Mouse (Mus musculus) kidney, embryonic 15.5 days (tissue): ENCODE results near the gene Zfp652. TPM values are rescaled to one million over a fixed set of nuclear protein-coding genes. Genes with fewer than 3 reads are reported as not detected.

Experiments
- ATAC-seq: fragments of 200-750 bp; cut with Nextera tagmentation; replicated peaks from 2 replicates; pipeline ENCODE4 v1.8.0; 2017; ENCODE audit warnings: moderate TSS enrichment; ENCODE audit not compliant: low FRiP score
- H3K27ac ChIP-seq: fragments of 300-500 bp; sonication (generic); 2 replicates; pipeline ENCODE4 v1.5.1; 2015; ENCODE audit warnings: mild to moderate bottlenecking, inconsistent platforms
- H3K27me3 ChIP-seq: fragments of 300-500 bp; sonication (generic); 2 replicates; pipeline ENCODE4 v1.6.1; 2015; ENCODE audit warnings: inconsistent platforms
- H3K36me3 ChIP-seq: fragments of 300-500 bp; sonication (generic); 2 replicates; pipeline ENCODE4 v1.6.1; 2015; ENCODE audit warnings: inconsistent platforms
- H3K4me1 ChIP-seq: fragments of 300-500 bp; sonication (generic); 2 replicates; pipeline ENCODE4 v1.6.1; 2015; ENCODE audit warnings: inconsistent platforms
- H3K4me2 ChIP-seq: fragments of 300-500 bp; sonication (generic); 2 replicates; pipeline ENCODE4 v1.6.1; 2015; ENCODE audit warnings: moderate library complexity, mild to moderate bottlenecking, inconsistent platforms
- H3K4me3 ChIP-seq: fragments of 300-500 bp; sonication (generic); replicated peaks from 2 replicates; pipeline ENCODE4 v1.5.1; 2015; ENCODE audit warnings: mild to moderate bottlenecking, inconsistent platforms
- H3K9ac ChIP-seq: fragments of 300-500 bp; sonication (generic); 2 replicates; pipeline ENCODE4 v1.6.1; 2015; ENCODE audit warnings: mild to moderate bottlenecking, inconsistent platforms
- H3K9me3 ChIP-seq: fragments of 300-500 bp; sonication (generic); replicated peaks from 2 replicates; pipeline ENCODE4 v1.6.1; 2016; ENCODE audit warnings: inconsistent platforms
- WGBS: fragments of 180-500 bp; shearing (Covaris S2); methylation state at CpG from one replicate; pipeline ENCODE4 v1.1.7; 2015; ENCODE audit warnings: mixed read lengths; 5-methylcytosine and 5-hydroxymethylcytosine counted together
- polyA plus RNA-seq: library from polyadenylated mRNA; unstranded; fragments of >200 nt; fragmentation: Nextera tagmentation; extraction: Ambion mirVana; gene quantifications from 2 replicates; pipeline ENCODE4 v1.2.1, GENCODE M21; 2015

The Zfp652 gene
- polyA plus RNA-seq, 1 experiment from 2014 or later, result 22.3 TPM

DNA sequence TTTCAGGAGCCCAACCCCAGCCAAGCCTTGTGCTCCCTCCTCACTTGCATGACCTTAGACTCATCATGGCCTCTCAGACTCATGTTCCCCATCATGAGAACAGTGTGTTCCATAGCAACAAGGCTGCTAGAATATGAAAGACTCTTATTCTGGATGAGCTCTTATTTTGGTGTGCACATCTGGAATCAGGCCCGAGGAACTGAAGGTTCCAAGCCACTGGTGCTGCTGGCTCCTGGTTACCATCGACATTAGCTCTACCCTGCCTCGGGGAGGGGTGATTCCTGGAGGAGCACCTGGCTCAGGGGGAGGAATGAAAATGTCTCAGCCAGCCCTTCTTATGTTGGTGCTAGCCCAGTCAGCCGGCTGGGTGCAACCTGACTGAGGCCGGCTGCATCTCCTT lies 102.4 kb downstream of the Zfp652 start:
- Histone ChIP-seq H3K27ac (no peak overlapping the region), H3K27me3 (no peaks in the 10 kb centered on the region), H3K9ac (no peak overlapping the region), H3K4me1 (no peaks in the 10 kb centered on the region), H3K4me2 (no peak overlapping the region), H3K36me3 (no peaks in the 10 kb centered on the region), H3K4me3 (no peak overlapping the region), H3K9me3 (no peaks in the 10 kb centered on the region)
- WGBS, result 65% methylated on average over 5 of the region's 5 CpGs
- no peak for ATAC-seq

DNA sequence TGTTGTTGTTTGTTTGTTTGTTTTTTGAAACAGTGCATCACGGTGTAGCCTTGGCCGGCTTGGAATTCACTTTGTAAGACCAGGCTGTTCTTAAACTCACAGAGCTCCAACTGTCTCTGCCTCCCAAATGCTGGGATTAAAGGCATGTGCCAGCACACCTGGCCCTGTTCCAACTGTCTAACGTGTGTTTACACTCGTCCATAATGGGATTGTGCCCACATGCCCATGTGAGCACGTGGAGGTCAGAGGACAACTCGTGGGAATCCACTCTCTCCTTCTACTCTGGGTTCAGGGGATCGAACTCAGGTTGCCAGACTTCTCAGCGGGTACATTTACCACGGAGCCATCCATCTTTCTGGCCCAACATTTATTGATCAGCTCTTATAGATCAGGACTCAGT lies 102.9 kb downstream of the Zfp652 start:
- Histone ChIP-seq H3K36me3 (no peaks in the 10 kb centered on the region), H3K4me2 (no peak overlapping the region), H3K27ac (no peak overlapping the region), H3K9ac (no peak overlapping the region), H3K4me3 (no peak overlapping the region), H3K9me3 (no peaks in the 10 kb centered on the region), H3K4me1 (no peaks in the 10 kb centered on the region), H3K27me3 (no peaks in the 10 kb centered on the region)
- ATAC-seq, result no peak
- 81% methylated on average over 9 of the region's 9 CpGs for WGBS

DNA sequence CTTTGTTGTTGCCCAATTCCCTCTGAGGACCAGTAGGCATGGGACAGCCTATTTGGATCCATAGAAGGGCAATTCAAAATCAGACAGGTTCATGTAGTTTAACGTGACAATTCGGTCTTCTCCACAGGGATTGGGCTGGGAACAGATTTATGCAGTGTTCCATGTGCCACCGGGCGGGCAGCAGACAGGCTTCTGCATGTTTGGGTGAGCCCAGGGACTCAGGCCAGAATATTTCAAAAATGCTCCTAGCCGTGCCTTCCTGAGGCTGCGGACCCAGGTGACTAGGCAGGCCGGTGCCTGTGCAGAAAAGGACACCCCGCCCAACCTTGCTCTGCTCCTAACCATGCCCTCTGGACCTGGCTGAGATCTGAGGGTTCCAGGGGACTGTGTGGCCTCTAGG lies 106.7 kb downstream of the Zfp652 start:
- Histone ChIP-seq H3K27me3 (0 out of 2 replicates have a peak, but pooled peaks cover 11% of the 10 kb centered on the region), H3K4me1 (peaks cover 5% of the 10 kb centered on the region), H3K4me3 (no peak overlapping the region), H3K27ac (no peak overlapping the region), H3K9me3 (no peaks in the 10 kb centered on the region), H3K4me2 (no peak overlapping the region), H3K36me3 (no peaks in the 10 kb centered on the region), H3K9ac (no peak overlapping the region)
- ATAC-seq, result no peak
- 91% methylated on average over 8 of the region's 8 CpGs for WGBS

DNA sequence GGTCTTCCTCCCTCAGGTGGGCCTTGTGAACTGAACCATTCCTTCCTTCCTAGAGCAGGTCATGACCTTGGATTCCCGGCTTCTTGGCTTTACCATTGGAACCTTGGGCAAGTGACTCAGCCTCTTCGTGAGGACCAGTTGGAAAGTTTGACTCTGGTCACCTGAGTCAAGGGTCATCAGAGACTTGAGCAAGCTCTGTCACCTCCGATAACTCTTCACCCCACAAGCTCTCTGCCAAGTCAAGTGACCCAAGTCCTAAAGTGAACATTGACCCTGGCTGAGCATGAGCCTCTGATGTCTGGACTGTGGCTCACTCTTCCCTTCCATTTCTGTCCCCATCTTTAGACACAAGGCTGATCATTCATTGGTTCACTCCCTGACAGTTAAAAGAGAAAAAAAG lies 109.0 kb downstream of the Zfp652 start:
- 79% methylated on average over 3 of the region's 3 CpGs for WGBS
- H3K36me3 ChIP-seq, result no peaks in the 10 kb centered on the region
- H3K9ac ChIP-seq, result no peak overlapping the region
- no peak overlapping the region for H3K27ac ChIP-seq
- peaks cover 15% of the 10 kb centered on the region for H3K4me1 ChIP-seq
- H3K4me2 ChIP-seq, result no peak overlapping the region
- no peak overlapping the region for H3K4me3 ChIP-seq
- no peaks in the 10 kb centered on the region for H3K9me3 ChIP-seq
- peaks cover 27% of the 10 kb centered on the region for H3K27me3 ChIP-seq
- ATAC-seq, result no peak

DNA sequence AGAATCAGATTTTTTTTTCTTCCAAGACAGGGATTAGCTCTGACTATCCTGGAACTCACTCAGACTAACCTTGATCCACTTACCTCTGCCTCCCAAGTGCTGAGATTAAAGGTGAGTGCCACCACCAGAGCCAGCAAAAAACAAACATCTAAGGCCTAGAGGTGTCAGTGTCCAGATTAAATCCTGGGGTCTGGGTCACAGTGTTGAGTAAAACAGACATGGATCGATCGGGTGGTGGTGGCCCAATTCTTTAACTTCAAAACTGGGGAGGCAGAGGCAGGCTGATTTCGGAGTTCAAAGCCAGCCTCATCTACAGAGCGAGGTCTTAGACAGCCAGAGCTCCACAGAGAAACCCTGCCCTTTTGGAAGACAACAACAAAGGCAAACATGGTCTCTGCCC lies 110.0 kb downstream of the Zfp652 start:
- no peak overlapping the region for H3K27ac ChIP-seq
- no peak overlapping the region for H3K4me2 ChIP-seq
- 93% methylated on average over 4 of the region's 4 CpGs for WGBS
- H3K4me3 ChIP-seq, result no peak overlapping the region
- H3K9me3 ChIP-seq, result no peaks in the 10 kb centered on the region
- H3K36me3 ChIP-seq, result no peaks in the 10 kb centered on the region
- no peak overlapping the region for H3K9ac ChIP-seq
- H3K27me3 ChIP-seq, result peaks cover 37% of the 10 kb centered on the region
- peaks cover 15% of the 10 kb centered on the region for H3K4me1 ChIP-seq
- ATAC-seq, result no peak

DNA sequence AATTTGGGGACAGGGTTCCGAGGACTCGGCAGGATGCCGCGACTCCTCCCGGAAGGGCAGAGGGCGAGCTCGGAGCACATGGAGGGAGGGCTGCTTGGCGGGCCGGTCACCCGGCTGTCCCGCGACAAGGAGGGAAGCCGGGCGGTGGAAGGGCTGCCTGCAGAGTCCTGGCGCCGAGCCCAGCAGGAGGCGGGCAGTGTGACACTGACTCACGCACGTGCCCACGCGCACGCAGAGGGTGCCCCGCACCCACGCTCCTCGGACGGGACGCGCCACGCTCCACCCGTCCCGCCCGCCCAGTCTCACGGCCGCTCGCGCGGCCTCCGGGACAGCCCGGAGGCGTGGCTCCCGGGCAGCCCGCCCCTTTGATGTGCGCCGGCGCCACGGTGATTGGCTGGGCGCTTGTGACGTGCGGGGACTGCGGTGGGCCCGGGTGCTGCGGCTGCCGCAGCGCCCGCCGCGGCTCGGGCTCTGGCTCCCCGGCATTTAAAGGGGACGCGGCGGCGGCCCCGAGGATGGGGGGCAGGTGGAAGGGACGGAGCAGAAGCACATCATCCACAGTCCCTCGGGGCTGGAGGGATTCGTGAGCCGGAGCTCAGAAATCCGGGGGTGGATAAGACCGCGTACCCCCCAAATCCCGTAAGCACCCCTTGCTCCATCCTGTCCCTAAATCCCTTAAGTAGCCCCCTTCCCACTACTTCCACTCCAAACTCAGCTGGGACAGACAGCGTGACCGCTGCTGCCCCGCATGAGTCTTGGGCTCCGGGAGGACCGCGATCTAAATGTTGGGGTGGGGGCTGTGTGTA lies 111.8 kb downstream of the Zfp652 start, which contains the start of gene Phospho1:
Gene Phospho1 (plus strand): TSS at position 429 of the 806 bp plus-strand sequence.
- no peaks in the 10 kb centered on the region for H3K36me3 ChIP-seq
- peak within 1 kb of the TSS; percentile 67 for H3K4me3 ChIP-seq
- H3K27ac ChIP-seq, result 0 out of 2 replicates have a peak within 1 kb of the TSS, but pooled peaks have one; percentile 2
- WGBS, result under 1% methylated on average over 76 of the region's 78 CpGs
- H3K4me2 ChIP-seq, result peak within 1 kb of the TSS; percentile 95
- H3K4me1 ChIP-seq, result peaks cover 15% of the 10 kb centered on the region
- ATAC-seq, result peak; percentile 98
- H3K9me3 ChIP-seq, result no peaks in the 10 kb centered on the region
- peak within 1 kb of the TSS; percentile 61 for H3K9ac ChIP-seq
- H3K27me3 ChIP-seq, result peaks cover 54% of the 10 kb centered on the region

DNA sequence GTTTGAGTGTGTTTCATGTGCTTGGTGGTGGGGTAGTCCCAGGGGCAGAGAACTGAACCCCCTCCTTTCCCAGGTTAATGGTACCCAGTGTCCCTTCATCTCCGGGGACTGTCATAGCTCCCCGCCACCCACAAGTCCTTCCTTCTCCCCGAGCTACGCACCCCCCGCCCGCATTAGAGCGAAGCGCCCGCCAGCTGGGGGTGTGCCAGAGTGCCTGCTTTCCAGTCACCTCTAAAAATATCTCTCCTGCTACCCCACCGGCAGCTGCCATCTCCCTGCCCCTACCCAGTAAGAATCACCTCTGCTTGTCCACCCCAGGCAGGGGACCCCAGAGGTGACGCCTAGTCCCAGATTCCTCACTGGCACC lies 112.4 kb downstream of the Zfp652 start:
- peaks cover 15% of the 10 kb centered on the region for H3K4me1 ChIP-seq
- peak overlapping the region; percentile 67 for H3K4me3 ChIP-seq
- H3K9ac ChIP-seq, result peak overlapping the region; percentile 61
- WGBS, result 2% methylated on average over 11 of the region's 11 CpGs
- no peaks in the 10 kb centered on the region for H3K36me3 ChIP-seq
- H3K27me3 ChIP-seq, result peaks cover 60% of the 10 kb centered on the region
- ATAC-seq, result peak; percentile 13; the same call in 1 of the 2 replicates
- peak overlapping the region; percentile 95 for H3K4me2 ChIP-seq
- no peaks in the 10 kb centered on the region for H3K9me3 ChIP-seq
- H3K27ac ChIP-seq, result no peak overlapping the region

DNA sequence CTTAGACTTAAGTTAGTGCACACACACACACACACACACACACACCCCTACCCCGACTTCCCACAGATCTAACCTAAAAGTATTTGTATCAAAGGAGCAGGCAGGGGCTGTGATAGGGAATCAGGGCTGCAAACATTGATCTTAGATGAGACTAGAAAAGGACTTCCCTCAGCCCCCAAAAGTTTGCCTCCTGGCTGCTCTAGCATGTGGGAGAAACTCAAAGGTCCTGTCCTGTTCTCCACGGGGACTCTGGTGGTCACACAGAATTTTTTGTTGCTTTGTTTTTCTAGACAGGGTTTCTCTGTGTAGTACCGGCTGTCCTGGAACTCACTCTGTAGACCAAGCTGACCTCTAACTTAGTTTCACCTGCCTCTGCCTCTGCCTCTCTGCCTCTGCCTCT lies 113.2 kb downstream of the Zfp652 start:
- no peak overlapping the region for H3K9ac ChIP-seq
- peaks cover 68% of the 10 kb centered on the region for H3K27me3 ChIP-seq
- no peaks in the 10 kb centered on the region for H3K9me3 ChIP-seq
- no peak overlapping the region for H3K27ac ChIP-seq
- ATAC-seq, result no peak
- 0 out of 2 replicates have a peak overlapping the region, but pooled peaks have one; percentile 67 for H3K4me3 ChIP-seq
- no peaks in the 10 kb centered on the region for H3K36me3 ChIP-seq
- 37% methylated on average over 3 of the region's 3 CpGs for WGBS
- H3K4me1 ChIP-seq, result peaks cover 21% of the 10 kb centered on the region
- no peak overlapping the region for H3K4me2 ChIP-seq

DNA sequence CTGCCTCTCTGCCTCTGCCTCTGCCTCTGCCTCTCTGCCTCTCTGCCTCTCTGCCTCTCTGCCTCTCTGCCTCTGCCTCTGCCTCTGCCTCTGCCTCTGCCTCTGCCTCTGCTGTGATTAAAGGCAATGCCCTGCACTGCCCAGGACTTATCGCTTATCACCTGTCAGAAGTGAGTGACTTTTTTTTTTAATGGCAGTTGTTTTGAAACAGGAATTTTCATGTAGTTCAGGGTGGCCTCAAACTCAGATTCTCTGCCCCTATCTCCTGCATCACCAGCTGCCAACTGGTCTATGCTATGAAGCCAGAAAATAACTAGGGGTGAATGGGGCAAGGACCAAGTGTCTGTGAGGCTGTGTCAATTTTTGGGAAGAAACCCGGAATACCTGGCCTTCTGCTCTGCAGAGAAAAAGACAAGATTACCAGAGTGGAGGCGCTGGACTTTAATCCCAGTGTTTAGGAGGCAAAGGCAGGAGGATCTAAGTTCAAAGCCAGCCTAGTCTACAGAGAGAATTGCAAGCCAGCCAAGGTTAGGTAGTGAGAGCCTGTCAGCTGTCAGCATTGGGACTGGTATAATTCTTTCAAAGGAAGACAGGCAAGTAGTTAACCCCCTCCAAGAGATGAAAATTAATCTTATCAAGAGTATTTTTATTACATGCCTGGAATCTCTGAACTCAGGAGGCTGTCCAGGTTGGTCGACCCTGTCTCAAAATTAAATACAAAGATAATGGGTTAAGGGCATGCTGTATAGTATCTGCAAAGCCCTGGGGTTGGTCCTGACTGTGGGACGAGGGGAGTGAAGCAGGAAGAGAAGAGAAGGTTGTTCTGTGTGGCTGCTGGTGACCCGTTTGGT lies 114.1 kb downstream of the Zfp652 start:
- Histone ChIP-seq H3K9ac (no peak overlapping the region), H3K4me1 (peaks cover 30% of the 10 kb centered on the region), H3K9me3 (no peaks in the 10 kb centered on the region), H3K4me3 (no peak overlapping the region), H3K27ac (no peak overlapping the region), H3K27me3 (peaks cover 77% of the 10 kb centered on the region), H3K36me3 (no peaks in the 10 kb centered on the region), H3K4me2 (no peak overlapping the region)
- ATAC-seq, result no peak
- WGBS, result 59% methylated on average over 6 of the region's 6 CpGs

DNA sequence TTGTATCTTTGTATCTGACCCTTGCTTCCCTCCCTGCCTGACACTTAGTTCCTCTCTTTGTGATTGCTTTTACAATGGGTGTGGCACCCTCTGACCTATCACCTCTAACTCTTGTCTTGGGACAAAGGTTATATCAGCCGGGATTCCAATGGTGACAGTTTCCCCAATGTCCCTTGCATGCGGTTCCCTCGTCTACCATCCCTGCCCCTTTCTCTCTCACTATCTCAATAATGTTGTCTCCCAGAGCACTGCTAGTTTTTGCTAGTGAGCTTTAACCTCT lies 114.6 kb downstream of the Zfp652 start:
- Histone ChIP-seq H3K9me3 (no peaks in the 10 kb centered on the region), H3K36me3 (no peaks in the 10 kb centered on the region), H3K9ac (no peak overlapping the region), H3K4me3 (no peak overlapping the region), H3K27me3 (peaks cover 82% of the 10 kb centered on the region), H3K27ac (no peak overlapping the region), H3K4me1 (peaks cover 31% of the 10 kb centered on the region), H3K4me2 (no peak overlapping the region)
- ATAC-seq, result no peak
- 19% methylated on average over 3 of the region's 3 CpGs for WGBS

DNA sequence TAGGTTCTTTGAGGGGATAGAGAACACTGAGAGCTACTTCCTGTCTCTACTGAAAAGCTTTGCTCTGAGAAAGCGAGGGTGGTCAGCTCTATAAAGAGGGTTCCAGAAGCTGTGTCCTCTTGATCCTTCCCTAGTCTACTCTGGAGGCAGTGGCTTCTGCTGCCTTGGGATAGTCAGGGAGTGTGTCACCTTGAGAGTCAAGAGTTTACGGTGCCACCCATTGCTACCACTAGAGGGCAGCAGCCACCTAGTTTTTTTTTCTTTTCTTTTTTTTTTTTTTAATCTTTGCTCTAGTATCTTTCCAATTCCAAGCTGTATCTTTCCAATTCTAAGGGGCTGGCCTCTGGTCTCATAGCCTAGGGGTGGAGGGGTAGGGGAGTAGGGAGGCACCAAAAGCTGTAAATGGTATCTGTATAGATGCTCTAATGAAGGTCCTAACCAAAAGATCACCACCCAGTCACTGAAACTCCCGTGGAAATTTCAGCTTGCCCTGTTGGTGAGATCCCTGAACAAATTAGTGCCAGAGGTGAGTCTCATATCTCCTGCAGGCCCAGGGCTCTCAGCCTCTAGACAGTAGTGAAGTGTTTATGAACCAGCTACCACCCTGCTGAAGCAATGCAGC lies 115.1 kb downstream of the Zfp652 start:
- 17% methylated on average over 3 of the region's 3 CpGs for WGBS
- peaks cover 82% of the 10 kb centered on the region for H3K27me3 ChIP-seq
- no peak for ATAC-seq

More for the DNA sequence above, 115.1 kb downstream of the Zfp652 start:
- H3K9ac ChIP-seq, result no peak overlapping the region
- peaks cover 31% of the 10 kb centered on the region for H3K4me1 ChIP-seq
- no peak overlapping the region for H3K4me3 ChIP-seq
- H3K9me3 ChIP-seq, result no peaks in the 10 kb centered on the region
- H3K27ac ChIP-seq, result no peak overlapping the region
- H3K36me3 ChIP-seq, result no peaks in the 10 kb centered on the region
- H3K4me2 ChIP-seq, result no peak overlapping the region
